In genomic region chr13:63332576-63333300, GRCm38 (mm10) we compare ENCODE assay signal across 7 mouse cellular contexts.
A peak's percentile ranks its signal among the peaks of the same experiment; 100 is the strongest.
DNase-seq lines count a peak whose midpoint lies in the region; ATAC-seq and TF ChIP-seq lines count a peak whose summit lies in the region.

No protein-coding gene starts in this region.

- no peak overlapping the region for H3K4me2 ChIP-seq in kidney, postnatal 0 days (ENCODE audit: low read length)
- no peak overlapping the region for H3K4me2 ChIP-seq in kidney, embryonic 14.5 days (replicated peaks; ENCODE audit: low read depth, low read length)
- H3K4me2 ChIP-seq in neural tube, embryonic 11.5 days (ENCODE audit: low read depth): no peak overlapping the region

- peak; percentile 96 for TF ChIP-seq CTCF in kidney, postnatal 0 days (IDR thresholded peaks at IDR 0.05; ENCODE audit: low read depth)

- H3K4me1 ChIP-seq in kidney, postnatal 0 days (replicated peaks; ENCODE audit: insufficient read depth, low read length): 0 out of 2 replicates have a peak, but pooled peaks cover 11% of the 10 kb centered on the region
- peaks cover 15% of the 10 kb centered on the region; the same call in 1 of the 2 replicates for H3K4me1 ChIP-seq in kidney, embryonic 14.5 days (ENCODE audit: control insufficient read depth, insufficient read depth, low read length)
- H3K4me1 ChIP-seq in limb, embryonic 10.5 days: peaks cover 60% of the 10 kb centered on the region
- 0 out of 2 replicates have a peak, but pooled peaks cover 15% of the 10 kb centered on the region for H3K4me1 ChIP-seq in neural tube, embryonic 11.5 days (ENCODE audit: control insufficient read depth, insufficient read depth, low read length)

- H3K4me3 ChIP-seq in kidney, postnatal 0 days (replicated peaks; ENCODE audit: low read depth, low read length): no peak overlapping the region
- H3K4me3 ChIP-seq in kidney, embryonic 14.5 days (ENCODE audit: low read length): no peak overlapping the region
- H3K4me3 ChIP-seq in limb, embryonic 10.5 days: no peak overlapping the region
- H3K4me3 ChIP-seq in neural tube, embryonic 11.5 days (ENCODE audit: low read depth, low read length): no peak overlapping the region

- ATAC-seq in kidney, postnatal 0 days (replicated peaks; ENCODE audit: low FRiP score, low read depth): no peak
- no peak for ATAC-seq in kidney, embryonic 14.5 days (ENCODE audit: low FRiP score, low TSS enrichment)
- no peak for ATAC-seq in neural tube, embryonic 11.5 days (ENCODE audit: insufficient read depth, low FRiP score, low TSS enrichment)

- H3K27me3 ChIP-seq in kidney, postnatal 0 days (ENCODE audit: insufficient read depth, low read length): no peaks in the 10 kb centered on the region
- H3K27me3 ChIP-seq in kidney, embryonic 14.5 days (ENCODE audit: control insufficient read depth, insufficient read depth, low read length): no peaks in the 10 kb centered on the region
- H3K27me3 ChIP-seq in limb, embryonic 10.5 days (ENCODE audit: low read depth, poor library complexity, severe bottlenecking): no peaks in the 10 kb centered on the region
- H3K27me3 ChIP-seq in neural tube, embryonic 11.5 days (ENCODE audit: control insufficient read depth, insufficient read depth, low read length): no peaks in the 10 kb centered on the region

- intact Hi-C loops in gastrocnemius, postnatal 14 days (cut with DNase I; ENCODE audit: low total_unique reads): loop anchor here (2.0 kb wide), 1 partner anchor 408 kb away; no protein-coding TSS in a partner anchor

- H3K27ac ChIP-seq in kidney, postnatal 0 days: no peak overlapping the region
- H3K27ac ChIP-seq in kidney, embryonic 14.5 days (ENCODE audit: low read depth, low read length): no peak overlapping the region
- no peak overlapping the region for H3K27ac ChIP-seq in limb, embryonic 10.5 days
- no peak overlapping the region for H3K27ac ChIP-seq in neural tube, embryonic 11.5 days (ENCODE audit: low read depth, low read length)

- WGBS in kidney, postnatal 0 days: 33% methylated on average over 4 of the region's 4 CpGs
- WGBS in kidney, embryonic 14.5 days: 47% methylated on average over 4 of the region's 4 CpGs
- 45% methylated on average over 4 of the region's 4 CpGs for WGBS in limb, embryonic 10.5 days
- WGBS in neural tube, embryonic 11.5 days: 51% methylated on average over 4 of the region's 4 CpGs

- peak; percentile 83 for DNase-seq in kidney, postnatal 0 days (ENCODE audit: low spot score)
- peak; percentile 58 for DNase-seq in ES-CJ7 (ENCODE audit: low read depth, low spot score)
- peak; percentile 89 for DNase-seq in brain, adult 2 months (ENCODE audit: low read depth, low spot score)
- DNase-seq in gastrocnemius, postnatal 14 days: peak; percentile 46
- DNase-seq in limb, embryonic 10.5 days (ENCODE audit: low spot score): peak; percentile 54
- peak; percentile 50 for DNase-seq in neural tube, embryonic 11.5 days (ENCODE audit: low spot score)

- H3K9me3 ChIP-seq in kidney, postnatal 0 days (replicated peaks; ENCODE audit: low read length): no peaks in the 10 kb centered on the region
- H3K9me3 ChIP-seq in kidney, embryonic 14.5 days (ENCODE audit: control insufficient read depth, low read length): no peaks in the 10 kb centered on the region
- no peaks in the 10 kb centered on the region for H3K9me3 ChIP-seq in limb, embryonic 10.5 days (replicated peaks)
- no peaks in the 10 kb centered on the region for H3K9me3 ChIP-seq in neural tube, embryonic 11.5 days (ENCODE audit: control insufficient read depth, low read length)

- H3K36me3 ChIP-seq in kidney, postnatal 0 days (ENCODE audit: insufficient read depth, low read length): no peaks in the 10 kb centered on the region
- H3K36me3 ChIP-seq in kidney, embryonic 14.5 days (ENCODE audit: control insufficient read depth, insufficient read depth, low read length): no peaks in the 10 kb centered on the region
- H3K36me3 ChIP-seq in limb, embryonic 10.5 days: no peaks in the 10 kb centered on the region
- no peaks in the 10 kb centered on the region for H3K36me3 ChIP-seq in neural tube, embryonic 11.5 days (ENCODE audit: control insufficient read depth, insufficient read depth, low read length)

- no peak overlapping the region for H3K9ac ChIP-seq in kidney, postnatal 0 days (ENCODE audit: low read depth, low read length)
- H3K9ac ChIP-seq in kidney, embryonic 14.5 days (ENCODE audit: low read depth, low read length): no peak overlapping the region
- H3K9ac ChIP-seq in neural tube, embryonic 11.5 days (ENCODE audit: low read length): no peak overlapping the region
